Mouse (Mus musculus) ES-CJ7 (cell line): Measurements from ENCODE around the gene Olfr825.
"Not testable (repeated sequence)": the region's sequence is repeated elsewhere in the genome, so short reads cannot be mapped to it uniquely, and the experiment has no call there.

Experiments
- DNase-seq: peaks from one replicate; pipeline ENCODE4 v3.0.0; 2011; ENCODE audit warnings: low read depth, low spot score

The Olfr825 gene

DNA sequence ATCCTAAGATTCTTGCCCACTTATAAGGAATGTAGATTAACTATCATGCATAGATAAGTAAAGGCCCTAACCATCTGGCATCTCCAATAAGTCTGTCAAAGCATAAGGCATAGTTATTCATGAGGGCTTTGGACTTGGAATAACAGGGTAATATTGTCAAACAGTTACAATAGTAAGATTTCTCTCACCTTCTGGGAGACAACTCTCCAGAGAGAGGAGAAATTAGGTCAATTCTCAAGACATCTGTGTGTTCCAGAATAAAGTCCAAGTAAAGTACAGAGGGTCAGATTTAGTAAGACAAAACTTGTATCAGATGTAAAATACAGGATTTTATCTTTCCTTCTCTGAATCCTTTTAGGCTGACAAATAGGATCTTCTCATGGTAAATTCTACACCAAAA lies at the start of gene Olfr825:
Gene Olfr825, minus strand, starts transcription at position 101 of the 400 bp plus-strand sequence.
- no peak for DNase-seq

DNA sequence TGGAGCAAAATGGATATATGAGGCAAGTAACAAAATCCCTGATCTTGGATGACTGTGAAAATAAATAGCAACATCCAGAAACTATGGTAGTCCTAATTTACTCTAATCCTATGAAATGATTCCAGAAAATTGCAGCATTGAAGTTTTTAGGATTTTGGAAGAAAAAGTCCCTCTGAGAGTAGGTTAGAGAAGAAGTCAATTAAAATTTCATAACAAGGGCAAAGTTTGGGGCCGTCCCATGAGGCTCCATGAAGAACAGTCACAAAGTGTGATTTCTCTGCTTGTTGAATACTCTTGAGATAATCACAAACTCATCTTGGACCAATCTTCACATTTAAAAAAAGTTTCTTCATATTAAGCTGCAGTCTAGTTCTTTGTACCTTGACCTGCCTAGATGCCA lies 47.7 kb upstream of the Olfr825 start, which contains the start of gene Olfr827:
Gene Olfr827, minus strand, starts transcription at position 101 of the 400 bp plus-strand sequence.
- no peak for DNase-seq

DNA sequence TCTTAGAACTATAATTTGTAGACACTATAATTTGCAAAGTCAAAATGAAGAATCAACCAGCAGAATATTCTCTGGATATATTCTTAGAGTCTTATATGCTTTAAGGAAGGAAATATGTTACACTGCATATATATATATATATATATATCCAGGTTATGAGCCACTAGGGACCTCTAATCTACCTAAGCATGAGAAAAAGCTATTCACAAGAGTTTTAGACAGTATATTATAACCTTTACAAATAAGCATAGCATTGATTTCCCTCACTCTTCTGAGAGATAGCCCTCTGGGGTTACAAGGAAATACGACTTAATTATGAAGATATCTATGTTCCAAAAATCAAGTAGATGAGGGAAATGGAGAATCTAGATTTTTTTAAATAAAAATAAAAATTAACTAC lies 17.5 kb upstream of the Olfr825 start, which contains the start of gene Olfr826:
Gene Olfr826, minus strand, starts transcription at position 101 of the 400 bp plus-strand sequence.
- DNase-seq: no peak

DNA sequence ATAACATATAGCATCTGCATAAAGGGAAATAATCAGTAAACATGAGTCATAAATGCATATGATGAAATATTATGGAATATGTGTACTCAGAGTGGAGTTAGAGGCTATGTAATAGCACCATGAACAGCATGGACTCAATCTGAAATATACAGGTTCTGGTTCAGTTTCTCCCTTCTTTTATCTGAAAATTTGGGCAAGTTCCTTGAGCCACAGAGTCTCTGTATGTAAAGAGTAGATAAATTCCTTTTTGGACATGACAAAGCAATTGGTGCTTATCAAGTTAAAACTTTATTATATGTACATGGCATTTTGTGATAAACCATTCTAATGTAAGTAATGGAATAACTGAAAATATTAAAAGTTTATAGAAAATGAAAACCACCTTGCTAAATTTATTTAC lies 1.4 kb downstream of the Olfr825 start:
- no peak for DNase-seq

DNA sequence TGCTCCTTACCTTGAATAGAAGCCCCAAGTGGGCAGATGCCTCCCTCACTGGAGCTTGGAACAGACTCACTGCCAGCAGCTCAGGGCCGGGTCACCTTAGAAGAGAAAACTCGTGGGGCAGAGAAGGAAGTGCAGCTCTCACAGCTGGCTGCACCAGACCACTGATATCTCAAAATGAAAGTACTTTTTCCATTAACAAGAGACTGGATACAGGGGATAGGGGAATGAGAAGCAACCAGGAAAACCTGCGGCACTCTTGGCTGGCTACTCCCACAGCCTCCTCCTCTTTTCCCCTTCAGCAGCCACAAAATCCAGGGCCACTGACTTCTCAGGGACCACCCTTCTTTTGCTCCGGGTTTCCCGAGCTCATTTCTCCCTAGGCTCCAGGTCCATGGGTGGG lies 22.4 kb downstream of the Olfr825 start:
- no peak for DNase-seq

DNA sequence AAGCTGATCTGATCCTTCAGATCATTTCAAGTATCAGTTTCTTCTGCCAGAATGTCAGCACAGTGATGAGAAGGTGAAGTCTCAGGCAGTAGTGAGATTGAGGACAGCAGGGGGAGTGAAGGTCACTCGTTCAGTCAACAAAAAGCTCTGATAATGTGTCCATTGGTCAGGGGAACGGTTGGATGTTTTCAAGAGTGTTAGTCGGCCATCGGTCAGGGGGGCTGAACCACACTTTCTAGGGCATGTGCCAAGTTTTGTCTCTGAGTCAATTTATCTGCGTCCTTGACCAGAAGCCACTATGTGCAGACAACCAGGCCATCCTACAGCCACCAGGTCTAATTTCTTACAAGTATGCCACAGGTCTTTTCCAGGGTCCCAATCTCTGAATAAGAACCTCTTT lies 24.1 kb downstream of the Olfr825 start:
- DNase-seq: not testable (repeated sequence)

DNA sequence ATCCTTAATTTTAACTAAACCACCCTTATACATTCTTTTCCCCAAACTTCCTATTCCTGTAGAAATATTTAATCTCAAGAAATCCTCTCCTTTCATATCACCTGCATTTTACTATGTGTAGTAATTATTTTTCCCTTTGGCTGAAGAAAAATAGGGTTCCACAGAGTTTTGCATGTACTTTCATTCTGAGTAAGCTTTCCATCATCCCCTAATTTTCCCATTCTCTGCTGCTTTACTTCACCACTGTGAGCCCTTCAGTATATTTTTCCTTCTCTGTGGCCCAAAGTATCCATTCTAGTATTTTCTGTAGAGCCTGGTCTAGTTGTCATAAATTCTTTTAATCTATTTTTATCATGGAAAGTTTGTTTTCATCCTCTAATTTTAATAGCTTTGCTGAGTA lies 31.8 kb downstream of the Olfr825 start:
- no peak for DNase-seq

DNA sequence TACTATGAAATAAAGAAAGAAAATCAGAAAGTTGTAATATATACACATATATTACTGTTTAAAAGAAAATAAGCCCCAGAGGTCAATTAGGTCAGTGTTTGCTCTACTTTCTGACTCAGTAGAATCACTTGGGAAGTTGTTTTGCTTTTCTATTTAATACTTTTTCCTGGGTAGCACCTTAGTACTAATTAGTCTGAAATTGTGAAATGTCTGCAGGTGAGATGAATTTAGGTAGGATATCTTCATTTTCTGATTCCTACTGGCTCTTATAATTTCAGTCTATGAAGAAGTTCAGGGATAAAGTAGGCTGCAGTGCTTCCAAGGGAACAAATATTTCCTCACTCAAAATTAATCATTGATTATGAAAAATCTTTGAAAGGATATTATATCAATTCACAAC lies 36.7 kb downstream of the Olfr825 start, which contains the start of gene Olfr824:
Gene Olfr824, minus strand, starts transcription at position 101 of the 400 bp plus-strand sequence.
- not testable (repeated sequence) for DNase-seq

DNA sequence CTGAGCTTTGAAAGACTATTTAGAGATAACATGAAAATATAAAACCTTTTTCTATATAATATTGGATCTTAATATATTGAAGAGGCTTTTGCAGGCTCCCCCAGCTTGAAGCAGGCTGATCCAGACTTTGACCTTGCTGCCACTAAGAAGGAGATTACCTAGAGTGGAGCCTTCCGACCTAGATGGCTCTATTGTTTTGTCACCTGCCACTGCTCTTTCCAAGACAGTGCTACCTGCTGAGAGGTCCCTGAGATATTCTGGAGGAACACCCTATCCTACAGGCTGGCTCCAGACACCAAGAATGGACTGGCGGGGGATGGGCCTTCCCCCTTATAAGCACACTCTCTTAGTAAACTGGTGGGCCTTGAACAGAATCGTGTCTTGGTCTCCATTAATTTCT lies 50.5 kb downstream of the Olfr825 start:
- DNase-seq: peak; percentile 82

DNA sequence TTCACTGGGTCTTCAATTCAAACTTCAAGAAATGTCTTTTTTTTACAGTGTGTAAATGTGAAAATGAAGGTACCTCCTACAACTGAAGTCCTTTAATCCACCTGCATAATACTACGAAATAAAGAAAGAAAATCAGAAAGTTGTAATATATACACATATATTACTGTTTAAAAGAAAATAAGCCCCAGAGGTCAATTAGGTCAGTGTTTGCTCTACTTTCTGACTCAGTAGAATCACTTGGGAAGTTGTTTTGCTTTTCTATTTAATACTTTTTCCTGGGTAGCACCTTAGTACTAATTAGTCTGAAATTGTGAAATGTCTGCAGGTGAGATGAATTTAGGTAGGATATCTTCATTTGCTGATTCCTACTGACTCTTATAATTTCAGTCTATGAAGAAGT lies 51.3 kb downstream of the Olfr825 start, which contains the start of gene Olfr823:
Gene Olfr823, minus strand, starts transcription at position 101 of the 400 bp plus-strand sequence.
- DNase-seq: not testable (repeated sequence)
